ENCODE assay signal across 8 mouse cellular contexts in genomic region chr1:134063773-134064125, GRCm38 (mm10). TPM values are rescaled to one million over a fixed set of nuclear protein-coding genes. Genes with fewer than 3 reads are reported as not detected.
A peak's percentile ranks its signal among the peaks of the same experiment; 100 is the strongest.
DNase-seq lines count a peak whose midpoint lies in the region; ATAC-seq and TF ChIP-seq lines count a peak whose summit lies in the region.

No protein-coding gene starts in this region.

- TF ChIP-seq CTCF in hindbrain, postnatal 0 days (IDR thresholded peaks at IDR 0.05; ENCODE audit: low read depth), result no peak
- no peak for TF ChIP-seq CTCF in lung, embryonic 14.5 days (IDR thresholded peaks at IDR 0.05; ENCODE audit: low read depth)

- WGBS in forebrain, embryonic 12.5 days, result 3% methylated on average over 9 of the region's 9 CpGs
- 10% methylated on average over 9 of the region's 9 CpGs for WGBS in hindbrain, postnatal 0 days
- WGBS in lung, embryonic 14.5 days, result 13% methylated on average over 9 of the region's 9 CpGs

- H3K27ac ChIP-seq in forebrain, embryonic 12.5 days, result peak overlapping the region; percentile 97
- peak overlapping the region; percentile 95 for H3K27ac ChIP-seq in hindbrain, postnatal 0 days
- H3K27ac ChIP-seq in lung, embryonic 14.5 days (ENCODE audit: low read depth), result peak overlapping the region; percentile 99

- H3K9ac ChIP-seq in forebrain, embryonic 12.5 days, result peak overlapping the region; percentile 39; the same call in 1 of the 2 replicates
- peak overlapping the region; percentile 18; the same call in 1 of the 2 replicates for H3K9ac ChIP-seq in hindbrain, postnatal 0 days (replicated peaks; ENCODE audit: low read length)
- H3K9ac ChIP-seq in lung, embryonic 14.5 days, result peak overlapping the region; percentile 35

- no peak; the same call in none of the 2 replicates for ATAC-seq in forebrain, embryonic 12.5 days (ENCODE audit: low FRiP score)
- ATAC-seq in hindbrain, postnatal 0 days, result no peak
- ATAC-seq in lung, embryonic 14.5 days (ENCODE audit: insufficient read depth), result no peak
- no peak for ATAC-seq in erythroid progenitor cell, adult 5-6 weeks (replicated peaks; ENCODE audit: low FRiP score, poor library complexity, severe bottlenecking)

- peaks cover 97% of the 10 kb centered on the region for H3K4me1 ChIP-seq in forebrain, embryonic 12.5 days
- H3K4me1 ChIP-seq in hindbrain, postnatal 0 days (ENCODE audit: insufficient read depth, low read length), result peaks cover 48% of the 10 kb centered on the region
- peaks cover 72% of the 10 kb centered on the region for H3K4me1 ChIP-seq in lung, embryonic 14.5 days (ENCODE audit: insufficient read depth)

- H3K27me3 ChIP-seq in forebrain, embryonic 12.5 days, result no peaks in the 10 kb centered on the region
- no peaks in the 10 kb centered on the region for H3K27me3 ChIP-seq in hindbrain, postnatal 0 days (ENCODE audit: insufficient read depth, low read length)
- H3K27me3 ChIP-seq in lung, embryonic 14.5 days (ENCODE audit: insufficient read depth, low read length), result no peaks in the 10 kb centered on the region

- H3K4me3 ChIP-seq in forebrain, embryonic 12.5 days (replicated peaks), result 0 out of 2 replicates have a peak overlapping the region, but pooled peaks have one; percentile 8
- H3K4me3 ChIP-seq in hindbrain, postnatal 0 days (ENCODE audit: low read length), result no peak overlapping the region
- no peak overlapping the region for H3K4me3 ChIP-seq in lung, embryonic 14.5 days (ENCODE audit: low read depth, low read length)

- DNase-seq in T-cell, adult 2 months (ENCODE audit: low spot score), result peak; percentile 66
- no peak for DNase-seq in hindbrain, postnatal 0 days (ENCODE audit: low spot score)
- peak; percentile 69 for DNase-seq in lung, embryonic 14.5 days
- DNase-seq in spleen, postnatal 10 days (ENCODE audit: low spot score in 2 of 2), result peak; percentile 49 to 66
- DNase-seq in yolk sac, embryonic 10.5 days (ENCODE audit: low spot score), result no peak
- DNase-seq in cerebellum, adult 11 months, result no peak

- H3K4me2 ChIP-seq in forebrain, embryonic 12.5 days, result peak overlapping the region; percentile 41
- H3K4me2 ChIP-seq in hindbrain, postnatal 0 days (ENCODE audit: low read depth, low read length), result peak overlapping the region; percentile 43
- peak overlapping the region; percentile 64 for H3K4me2 ChIP-seq in lung, embryonic 14.5 days

- H3K36me3 ChIP-seq in forebrain, embryonic 12.5 days (replicated peaks), result no peaks in the 10 kb centered on the region
- no peaks in the 10 kb centered on the region for H3K36me3 ChIP-seq in hindbrain, postnatal 0 days (ENCODE audit: insufficient read depth, low read length)
- no peaks in the 10 kb centered on the region for H3K36me3 ChIP-seq in lung, embryonic 14.5 days (ENCODE audit: insufficient read depth)

- no peaks in the 10 kb centered on the region for H3K9me3 ChIP-seq in forebrain, embryonic 12.5 days
- no peaks in the 10 kb centered on the region for H3K9me3 ChIP-seq in hindbrain, postnatal 0 days (ENCODE audit: low read length)
- H3K9me3 ChIP-seq in lung, embryonic 14.5 days (ENCODE audit: low read depth, low read length), result no peaks in the 10 kb centered on the region

RNA-seq across cellular contexts. Expression of gene Btg2, which starts 15.2 kb away (rescaled TPM):
- polyA plus RNA-seq in forebrain, embryonic 12.5 days (2016; fragmentation: Nextera tagmentation; extraction: Ambion mirVana), result 128 and 135 TPM in 2 replicates
- total RNA-seq in hindbrain, postnatal 0 days (2014; rRNA removed), result 11.2 and 26.1 TPM in 2 replicates
- 13.2 and 14.8 TPM in 2 replicates for polyA plus RNA-seq in hindbrain, postnatal 0 days (2015; fragmentation: Nextera tagmentation; extraction: Ambion mirVana)
- polyA plus RNA-seq in lung, embryonic 14.5 days (2014; fragmentation: Nextera tagmentation; extraction: Ambion mirVana), result 77.2 and 81.0 TPM in 2 replicates
- 156 and 184 TPM in 2 replicates for total RNA-seq in erythroid progenitor cell, adult 5-6 weeks (2015; ENCODE audit: low replicate concordance)
- 261 and 289 TPM in 2 replicates for total RNA-seq in erythroid progenitor cell, adult 5-6 weeks (2017; ENCODE audit: low replicate concordance)

RNA-seq across cellular contexts. Expression of gene Fmod, which starts 26.7 kb away (rescaled TPM):
- 2.2 and 3.3 TPM in 2 replicates for polyA plus RNA-seq in forebrain, embryonic 12.5 days (2016; fragmentation: Nextera tagmentation; extraction: Ambion mirVana)
- 10.6 and 16.3 TPM in 2 replicates for total RNA-seq in hindbrain, postnatal 0 days (2014; rRNA removed)
- polyA plus RNA-seq in hindbrain, postnatal 0 days (2015; fragmentation: Nextera tagmentation; extraction: Ambion mirVana), result 17.0 and 21.8 TPM in 2 replicates
- polyA plus RNA-seq in lung, embryonic 14.5 days (2014; fragmentation: Nextera tagmentation; extraction: Ambion mirVana), result 173 and 174 TPM in 2 replicates
- not detected in 2 replicates for total RNA-seq in erythroid progenitor cell, adult 5-6 weeks (2015; ENCODE audit: low replicate concordance)
- not detected in 2 replicates for total RNA-seq in erythroid progenitor cell, adult 5-6 weeks (2017; ENCODE audit: low replicate concordance)

RNA-seq across cellular contexts. Expression of gene Chit1, which starts 47.3 kb away (rescaled TPM):
- polyA plus RNA-seq in forebrain, embryonic 12.5 days (2016; fragmentation: Nextera tagmentation; extraction: Ambion mirVana), result not detected in 2 replicates
- 0.14 TPM in 1 of 2 replicates, not detected in the other for total RNA-seq in hindbrain, postnatal 0 days (2014; rRNA removed)
- polyA plus RNA-seq in hindbrain, postnatal 0 days (2015; fragmentation: Nextera tagmentation; extraction: Ambion mirVana), result 0.46 and 0.48 TPM in 2 replicates
- not detected in 2 replicates for polyA plus RNA-seq in lung, embryonic 14.5 days (2014; fragmentation: Nextera tagmentation; extraction: Ambion mirVana)
- 1.1 and 4.2 TPM in 2 replicates for total RNA-seq in erythroid progenitor cell, adult 5-6 weeks (2015; ENCODE audit: low replicate concordance)
- not detected in 2 replicates for total RNA-seq in erythroid progenitor cell, adult 5-6 weeks (2017; ENCODE audit: low replicate concordance)

Comparison
In these comparisons a context has a peak if more than half of its experiments do, and no peak if none do; other contexts are left out.
1. DNase-seq: peak in T-cell, adult 2 months (single experiment), lung, embryonic 14.5 days (single experiment) and spleen, postnatal 10 days (2 of 2); none in hindbrain, postnatal 0 days (single experiment), yolk sac, embryonic 10.5 days (single experiment) and cerebellum, adult 11 months (single experiment).
2. Peak in every context shown above with its lines, with median percentiles within 50 percentile points of each other: H3K27ac ChIP-seq, H3K4me2 ChIP-seq and H3K9ac ChIP-seq.